Mouse (Mus musculus) cerebellum, adult 8-10 months (tissue): Measurements from ENCODE around the gene Macc1.
"Not testable (repeated sequence)": the region's sequence is repeated elsewhere in the genome, so short reads cannot be mapped to it uniquely, and the experiment has no call there.

ENCODE experiments used
- DNase-seq: peaks from one replicate; pipeline ENCODE4 v3.0.0; 2022

Macc1 gene

DNA sequence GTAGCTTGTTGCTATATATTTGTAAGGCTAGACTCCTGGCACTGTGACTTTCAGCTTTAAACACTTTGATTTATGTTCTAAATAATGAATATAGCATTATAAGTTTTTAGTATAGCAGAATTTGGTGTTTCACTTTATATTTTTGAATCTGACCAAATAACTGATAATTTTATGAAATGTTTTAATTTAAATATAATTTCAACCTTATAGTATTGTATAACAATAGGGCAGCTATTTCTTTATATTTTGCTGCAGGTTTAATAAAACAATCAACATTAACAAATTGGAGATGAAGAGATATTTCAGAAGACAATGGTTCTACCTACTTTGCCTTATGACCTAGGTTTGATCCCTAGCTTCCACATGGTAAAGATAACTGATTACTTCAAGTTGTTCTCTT is at the start of gene Macc1:
Macc1 (plus strand) TSS at position 301 of the 400 bp plus-strand sequence.
- DNase-seq: no peak

DNA sequence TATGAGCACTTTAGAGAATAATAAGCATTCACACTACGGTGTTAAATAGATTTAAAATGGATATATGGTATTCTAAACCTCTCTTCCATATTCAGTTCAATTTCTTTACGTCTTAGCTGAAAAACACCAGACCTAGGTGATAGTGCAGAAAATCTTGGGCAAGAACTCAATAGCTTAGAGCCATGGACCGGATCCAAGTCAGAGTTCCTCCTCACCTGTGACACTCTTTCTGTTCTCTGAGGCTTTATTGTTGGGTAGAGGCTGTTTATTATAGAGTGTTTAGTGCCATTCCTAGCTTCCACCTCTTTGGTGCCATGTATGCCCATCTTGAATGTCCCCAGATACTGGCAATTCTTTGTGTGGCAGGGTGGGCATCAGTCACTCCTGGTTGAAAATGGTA is 49.6 kb upstream of the Macc1 start:
- no peak for DNase-seq

DNA sequence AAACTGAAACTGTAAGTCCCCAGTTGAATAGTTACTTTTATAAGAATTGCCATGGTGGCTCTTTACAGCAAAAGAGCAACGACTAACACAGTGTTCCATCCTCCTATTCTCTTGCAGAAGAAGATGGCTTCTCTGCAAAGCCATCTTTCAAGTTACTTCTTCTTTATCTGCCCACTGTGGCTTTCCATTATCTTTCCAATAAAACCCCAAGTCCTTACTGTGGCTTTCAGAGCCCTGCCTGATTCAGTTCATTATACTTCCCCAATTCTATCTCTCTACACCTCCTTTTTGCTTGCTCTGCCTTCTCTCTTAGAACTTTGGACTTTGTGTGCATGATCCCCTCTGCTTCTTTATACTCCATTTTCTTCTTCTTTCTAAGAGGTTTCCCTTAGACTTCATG is 45.3 kb upstream of the Macc1 start:
- no peak for DNase-seq

DNA sequence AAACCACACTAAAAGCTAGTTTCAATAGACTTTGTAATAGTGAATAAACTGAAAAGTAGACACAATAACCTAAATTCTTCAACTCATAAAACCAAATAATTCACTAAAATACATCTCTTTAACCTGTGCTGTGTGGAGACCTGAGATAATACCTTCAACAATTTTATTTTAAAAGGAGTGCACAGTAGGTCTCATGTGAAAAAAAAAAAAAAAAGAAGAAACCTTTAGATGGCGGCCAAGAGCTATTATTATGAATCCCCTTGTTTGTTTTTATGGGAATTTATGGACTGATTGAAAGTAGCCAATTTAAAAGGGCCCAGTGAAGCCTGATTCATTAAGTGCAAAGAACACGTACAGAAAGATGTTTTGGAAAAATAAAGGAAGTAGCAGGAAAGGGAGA is 44.0 kb upstream of the Macc1 start:
- DNase-seq: no peak

DNA sequence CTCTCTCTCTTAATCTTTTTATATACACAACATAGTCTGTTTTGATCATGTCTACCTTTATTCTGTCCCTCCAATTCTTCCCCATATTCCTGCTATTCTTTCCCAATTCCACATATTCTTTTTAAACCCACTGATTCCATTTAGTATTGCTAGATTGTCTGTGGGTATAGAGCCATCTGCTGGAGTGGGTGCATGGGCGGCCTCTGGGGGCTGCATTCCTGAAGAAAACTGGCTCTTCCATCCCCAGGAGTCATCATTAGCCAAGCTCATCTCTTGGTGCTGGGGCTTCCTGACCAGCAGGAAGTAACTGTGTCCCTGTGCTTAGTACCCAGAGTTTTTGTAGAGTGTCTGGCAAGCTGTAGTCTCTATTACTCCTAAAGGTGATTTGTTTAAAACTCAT is 42.1 kb upstream of the Macc1 start:
- DNase-seq: no peak

DNA sequence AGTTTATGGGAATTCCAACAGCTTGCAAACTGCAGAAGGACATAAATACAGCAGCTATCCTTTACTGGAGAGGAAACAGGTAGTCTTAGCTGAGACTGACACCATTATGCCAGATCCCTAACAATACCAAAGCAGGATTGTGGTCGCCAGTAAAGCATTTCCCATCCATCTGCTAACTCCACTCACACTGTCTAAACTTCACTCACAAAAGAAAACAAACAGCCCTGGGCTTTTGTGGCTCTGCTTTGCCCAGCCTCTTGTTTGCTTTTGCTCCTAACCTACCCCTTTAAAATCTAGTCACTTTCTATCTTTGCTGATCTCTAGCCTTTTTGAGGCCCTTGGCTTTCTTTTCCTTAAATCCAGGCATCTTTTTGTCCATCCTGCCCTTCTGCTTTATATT is 40.5 kb upstream of the Macc1 start:
- no peak for DNase-seq

DNA sequence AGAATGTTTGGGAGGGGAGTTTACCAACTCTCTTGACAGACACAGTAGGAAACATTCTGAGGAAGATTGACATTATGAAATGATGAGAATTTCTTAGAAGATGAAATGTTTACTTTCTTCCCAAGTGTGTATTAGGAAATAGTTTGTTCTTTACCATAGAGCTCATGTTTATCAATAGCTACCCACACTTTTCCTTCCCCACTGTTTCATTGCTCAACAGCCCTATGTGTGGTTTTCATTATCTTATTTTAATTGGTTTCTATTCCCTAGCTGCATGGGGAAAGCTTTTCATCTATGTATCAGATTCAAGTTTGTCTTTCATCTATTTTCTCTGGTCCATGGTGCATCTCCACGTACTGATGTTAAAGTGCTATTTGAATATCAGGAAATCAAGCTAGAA is 37.8 kb upstream of the Macc1 start:
- no peak for DNase-seq

DNA sequence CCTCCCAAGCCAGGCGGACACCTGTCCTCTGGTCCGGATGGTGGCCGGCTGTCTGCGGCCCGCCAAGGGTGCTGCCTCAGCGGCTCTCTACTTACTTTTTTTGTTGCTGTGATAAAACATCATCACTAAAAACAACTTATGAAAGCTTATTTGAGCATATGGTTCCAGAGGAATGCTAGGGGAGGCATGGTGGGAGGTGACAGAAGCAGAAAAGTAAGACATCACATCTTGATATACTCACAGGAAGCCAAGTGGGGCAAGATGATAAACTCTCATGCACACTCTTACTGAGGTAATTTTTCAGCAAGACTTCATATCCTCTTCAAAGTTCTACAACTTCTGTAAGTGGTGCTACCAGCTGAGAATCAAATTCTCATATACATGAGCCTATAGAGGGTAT is 22.5 kb upstream of the Macc1 start:
- DNase-seq: no peak

DNA sequence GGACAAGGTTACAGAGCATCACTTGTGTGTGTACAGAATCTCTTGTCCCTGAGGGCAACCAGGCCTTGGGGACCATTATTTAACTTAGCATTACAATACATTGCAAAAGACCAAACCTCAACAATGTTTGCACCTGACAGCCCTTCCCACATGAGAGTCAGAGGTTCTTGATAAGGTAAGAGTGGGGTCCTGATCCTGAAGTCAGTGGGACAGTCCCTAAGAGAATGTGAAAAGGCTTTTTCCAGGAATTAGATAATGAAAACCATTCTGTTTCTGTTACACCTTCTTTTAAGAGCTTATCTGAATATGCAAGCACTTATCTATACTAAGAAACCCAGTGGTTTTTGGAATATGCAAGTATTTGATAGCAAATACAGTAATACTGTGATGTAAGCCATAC is 10.5 kb upstream of the Macc1 start:
- no peak for DNase-seq

DNA sequence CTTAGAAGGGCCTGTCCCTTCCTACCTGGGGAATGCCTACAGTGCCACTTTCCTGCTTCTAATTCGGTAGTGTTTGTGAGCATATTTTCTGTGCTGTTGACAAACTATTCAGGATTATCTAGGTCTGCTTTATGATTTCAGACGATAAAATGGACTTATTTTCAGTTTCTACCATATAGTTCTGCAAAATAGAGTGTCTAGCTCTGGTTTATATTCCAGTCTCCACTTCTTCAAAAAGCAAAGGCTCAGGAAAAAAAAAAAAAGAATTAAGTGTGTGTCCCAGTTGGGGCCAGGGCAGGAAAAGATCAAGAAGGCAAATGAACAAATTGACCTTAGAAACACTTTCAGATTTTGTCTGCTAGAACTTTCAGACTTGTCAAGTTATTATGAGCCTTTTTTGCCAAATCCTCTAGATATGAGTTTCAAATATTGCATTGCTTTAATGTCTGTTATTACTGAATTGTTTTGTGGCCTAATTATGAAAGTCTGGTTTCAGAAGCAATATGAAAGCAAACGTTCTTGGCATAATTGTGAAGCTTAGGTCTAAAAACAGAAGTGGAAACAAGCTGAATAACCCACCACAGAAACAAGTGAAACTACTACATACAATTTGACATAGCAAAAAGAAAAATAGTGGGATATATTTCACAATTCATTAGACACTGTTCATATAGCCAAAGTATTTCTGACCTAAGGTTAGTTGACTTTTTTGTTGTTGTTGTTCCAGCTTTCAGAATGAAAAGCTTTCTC is 881 bp upstream of the Macc1 start:
- DNase-seq: no peak

DNA sequence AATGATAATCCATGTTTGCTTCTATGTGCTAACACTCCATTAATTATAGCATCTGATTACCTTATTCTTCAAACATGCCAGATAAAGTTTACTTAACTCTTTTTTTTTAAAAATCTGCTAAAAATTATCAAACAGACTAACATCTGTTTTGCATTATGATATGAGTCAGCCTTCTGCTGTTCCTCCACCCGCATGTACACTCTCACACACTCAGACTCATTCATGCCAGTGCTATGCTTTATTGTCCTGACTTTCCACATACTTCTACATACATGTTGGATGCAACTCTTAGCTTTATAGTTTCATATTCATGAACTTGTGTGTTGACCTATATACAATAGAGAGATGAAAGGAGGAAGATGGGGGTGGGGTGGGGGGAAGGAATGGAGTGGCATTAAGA is 4.7 kb downstream of the Macc1 start:
- no peak for DNase-seq

DNA sequence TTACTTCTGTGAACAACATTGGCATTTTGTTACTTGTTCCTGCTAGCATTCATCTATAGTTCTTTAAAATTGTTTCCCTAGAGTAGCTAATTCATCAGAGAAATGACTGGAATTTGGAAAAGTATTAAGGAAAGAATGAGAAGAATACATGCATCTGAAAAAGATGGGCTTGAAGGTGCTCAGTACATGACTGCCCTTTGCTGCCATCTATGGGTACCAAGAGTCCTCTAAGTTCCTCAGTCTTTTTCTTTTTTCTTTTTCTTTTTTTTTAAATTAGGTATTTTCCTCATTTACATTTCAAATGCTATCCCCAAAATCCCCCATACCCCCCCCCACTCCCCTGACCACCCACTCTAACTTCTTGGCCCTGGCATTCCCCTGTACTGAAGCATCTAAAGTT is 11.3 kb downstream of the Macc1 start:
- no peak for DNase-seq

DNA sequence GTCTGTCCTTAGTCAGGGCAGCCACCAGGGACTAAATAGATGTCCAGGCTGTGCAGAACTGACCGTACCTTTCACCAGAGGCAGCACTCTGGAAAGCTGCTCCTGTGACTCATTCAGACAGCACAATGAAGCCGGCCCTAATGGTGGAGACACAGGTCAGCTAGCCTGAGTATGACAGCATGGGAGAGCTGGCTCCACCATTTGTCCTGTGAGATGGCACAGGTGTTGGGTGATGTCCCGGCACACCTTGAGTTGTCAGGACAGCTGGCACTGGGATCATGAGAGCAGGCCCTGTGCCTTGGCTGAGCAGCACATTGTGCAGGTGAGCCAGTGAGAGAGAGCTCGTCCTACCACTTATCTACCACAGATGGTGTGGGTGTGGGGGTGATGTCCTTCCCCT is 16.6 kb downstream of the Macc1 start:
- DNase-seq: no peak

DNA sequence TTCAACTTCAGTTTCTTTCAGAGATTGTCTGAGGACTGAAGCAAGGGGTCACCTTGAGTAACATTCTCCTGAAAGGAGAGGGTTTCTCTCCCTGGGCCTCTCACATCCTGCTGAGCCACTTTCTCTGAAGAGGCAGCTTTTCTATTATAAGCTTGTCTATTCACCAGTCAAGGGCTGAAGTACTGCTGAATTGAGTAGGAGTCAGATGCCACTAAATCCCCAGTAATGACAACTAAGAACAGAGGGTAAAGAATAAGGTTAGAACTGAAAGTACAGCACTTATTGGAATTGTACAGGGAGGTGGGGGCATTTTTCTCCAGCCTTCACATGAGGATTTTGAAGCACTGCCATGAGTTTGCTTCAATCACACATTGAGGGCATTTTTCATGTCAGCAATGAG is 19.3 kb downstream of the Macc1 start:
- DNase-seq: no peak

DNA sequence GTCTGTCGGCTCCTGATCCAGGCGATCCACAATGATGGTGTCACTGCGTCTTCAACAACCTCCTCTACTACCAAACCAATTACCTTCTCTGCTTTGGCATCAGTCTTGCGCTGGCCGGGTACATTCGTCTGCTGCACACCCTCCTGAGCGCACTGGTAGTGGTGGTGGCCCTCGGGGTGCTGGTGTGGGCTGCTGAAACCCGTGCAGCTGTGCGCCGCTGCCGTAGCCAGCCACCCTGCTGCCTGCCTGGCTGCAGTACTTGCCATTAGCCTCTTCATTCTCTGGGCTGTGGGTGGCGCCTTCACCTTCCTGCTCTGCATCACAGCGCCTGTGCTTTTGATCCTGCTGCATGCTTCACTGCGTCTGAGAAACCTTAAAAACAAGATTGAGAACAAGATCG is 38.5 kb downstream of the Macc1 start:
- not testable (repeated sequence) for DNase-seq

DNA sequence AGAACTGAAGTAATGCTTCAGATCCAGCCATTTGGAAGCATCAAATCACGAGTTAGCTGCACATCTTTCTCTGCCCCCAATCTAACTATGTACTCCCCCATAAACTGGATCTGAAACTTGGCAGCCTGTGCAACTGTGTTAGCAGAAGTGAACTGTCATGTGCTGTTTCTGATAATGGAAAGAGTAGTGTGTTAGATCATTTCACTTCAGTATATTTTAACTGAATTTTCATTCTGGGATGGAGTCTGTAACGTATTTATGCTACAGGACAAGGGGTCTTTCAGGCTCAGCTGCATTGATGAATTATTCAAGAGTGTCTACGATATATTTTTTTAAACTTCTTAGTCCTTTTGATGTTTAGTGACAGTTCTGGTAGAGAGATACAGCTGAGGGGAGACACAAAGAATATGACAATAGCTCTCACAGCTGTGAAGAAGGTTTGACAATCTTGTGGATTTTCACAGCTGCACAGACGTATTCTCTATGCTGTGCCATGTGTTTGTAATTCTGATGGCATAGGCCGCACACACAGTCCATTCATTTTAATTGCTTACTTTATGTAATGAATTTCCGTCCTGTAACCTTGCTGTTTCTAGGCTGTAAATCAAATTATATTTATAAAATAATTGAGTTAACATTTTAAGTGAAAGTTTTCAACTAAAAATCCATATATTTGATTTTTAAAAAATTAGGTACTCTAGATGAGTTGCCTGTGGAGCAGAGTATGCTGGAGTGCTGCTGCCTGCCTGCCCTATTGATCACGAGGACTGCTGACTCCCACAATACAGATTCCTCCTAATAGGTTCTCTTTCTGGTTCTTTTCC is 43.6 kb downstream of the Macc1 start:
- DNase-seq: no peak

DNA sequence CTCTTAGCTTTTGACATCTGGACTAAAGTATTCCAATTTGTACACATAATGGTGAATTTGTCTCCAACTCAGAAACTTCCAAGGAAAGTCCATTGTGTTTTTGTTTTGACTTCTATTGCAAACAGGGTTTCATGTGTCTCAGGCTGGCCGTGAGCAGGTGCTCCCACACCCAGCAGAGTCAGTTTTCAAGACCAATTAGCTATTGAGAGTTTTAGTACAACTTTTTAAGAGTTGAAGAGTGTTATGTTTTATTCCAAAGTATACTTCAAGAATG is 44.1 kb downstream of the Macc1 start:
- no peak for DNase-seq

DNA sequence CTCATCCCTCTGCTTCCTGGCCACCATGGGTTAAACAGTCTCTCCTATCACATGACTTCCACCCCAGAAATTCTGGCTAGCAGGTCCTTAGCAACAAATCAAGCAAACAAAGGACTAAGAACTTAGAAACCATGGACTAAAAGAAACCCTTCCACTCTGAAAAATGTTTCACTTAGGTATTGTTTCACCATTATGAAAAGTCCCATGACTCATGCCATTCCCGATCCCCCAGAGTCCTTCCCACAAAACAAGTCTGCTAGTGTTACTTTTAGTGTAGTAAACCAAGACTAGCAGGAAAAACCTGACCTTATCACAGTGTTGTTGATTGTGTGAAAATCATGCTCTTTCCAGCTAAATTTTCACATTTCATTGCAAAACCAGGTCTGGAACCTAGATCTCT is 51.0 kb downstream of the Macc1 start:
- no peak for DNase-seq

DNA sequence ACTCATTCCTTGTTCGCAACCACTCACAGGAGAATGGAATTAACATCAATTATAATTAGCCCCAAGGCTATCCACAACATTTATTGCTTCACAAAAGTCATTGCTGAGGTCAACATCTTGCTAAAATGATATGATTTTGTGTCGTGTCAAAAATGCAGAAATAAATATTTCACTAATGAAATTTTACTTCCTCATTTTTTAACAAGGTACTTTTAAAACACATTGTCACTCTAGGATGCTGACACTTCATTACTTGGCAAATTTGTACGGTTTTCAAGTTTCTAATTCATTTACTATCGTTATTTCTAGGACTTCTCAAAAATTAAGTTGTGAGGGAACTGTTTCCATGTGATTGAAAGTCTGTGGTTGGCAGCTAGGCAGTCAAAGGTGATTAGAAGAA is 55.8 kb downstream of the Macc1 start:
- DNase-seq: no peak

DNA sequence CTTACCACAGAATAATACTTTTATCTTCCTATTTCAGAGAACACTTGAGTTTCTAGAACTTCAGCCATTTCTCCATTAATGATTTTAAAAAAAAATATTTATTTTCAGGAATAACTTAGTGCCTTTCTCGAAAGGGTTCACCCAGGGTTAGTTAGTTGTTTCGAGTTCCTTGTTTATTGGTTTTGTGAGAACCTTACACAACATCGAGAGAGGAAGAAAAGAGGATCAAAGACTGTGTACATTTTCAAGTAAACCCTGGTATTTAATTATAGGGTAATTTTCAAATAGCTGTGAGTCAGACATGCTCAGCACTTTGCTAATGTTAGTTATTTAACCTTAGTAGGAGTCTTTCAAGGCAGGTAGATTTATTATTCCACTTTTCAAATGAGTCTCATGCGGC is 58.3 kb downstream of the Macc1 start:
- no peak for DNase-seq

DNA sequence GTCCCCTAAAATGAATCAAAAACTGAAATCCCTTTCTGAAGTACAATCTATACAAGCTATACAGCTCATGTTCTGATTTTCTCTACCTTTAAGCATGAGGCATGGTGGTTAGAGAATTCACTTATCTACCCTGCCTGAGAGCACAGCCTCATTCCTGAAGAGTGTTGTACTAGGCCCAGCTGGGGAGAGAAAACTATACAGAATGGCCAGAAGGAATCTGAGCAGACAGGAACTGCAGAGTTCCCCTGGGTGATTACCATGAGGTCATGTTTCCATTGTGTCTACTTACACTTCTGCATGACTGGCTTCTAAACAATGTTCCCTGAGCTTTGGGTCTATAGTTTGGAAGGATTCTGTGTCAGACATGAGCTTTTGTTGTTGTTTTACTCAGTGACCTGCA is 62.8 kb downstream of the Macc1 start:
- DNase-seq: no peak

DNA sequence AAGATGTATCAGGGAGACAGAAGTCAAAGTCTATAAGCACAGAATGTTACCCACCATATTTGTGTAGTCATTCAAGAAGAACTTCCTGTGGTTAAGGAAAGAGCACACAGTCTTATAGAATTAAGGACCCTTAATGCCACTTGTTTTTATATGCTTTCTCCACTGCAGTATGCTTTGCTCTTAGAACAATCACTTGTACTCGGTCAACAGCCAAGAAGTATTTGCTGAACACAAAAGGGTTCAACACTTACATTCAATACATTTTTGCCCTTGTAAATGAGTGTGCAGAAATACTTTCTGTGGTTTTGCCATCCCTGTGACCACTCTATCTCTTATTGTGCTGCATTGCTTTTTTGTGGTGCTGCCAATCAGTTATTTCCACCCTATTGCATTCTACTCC is 67.8 kb downstream of the Macc1 start:
- no peak for DNase-seq

DNA sequence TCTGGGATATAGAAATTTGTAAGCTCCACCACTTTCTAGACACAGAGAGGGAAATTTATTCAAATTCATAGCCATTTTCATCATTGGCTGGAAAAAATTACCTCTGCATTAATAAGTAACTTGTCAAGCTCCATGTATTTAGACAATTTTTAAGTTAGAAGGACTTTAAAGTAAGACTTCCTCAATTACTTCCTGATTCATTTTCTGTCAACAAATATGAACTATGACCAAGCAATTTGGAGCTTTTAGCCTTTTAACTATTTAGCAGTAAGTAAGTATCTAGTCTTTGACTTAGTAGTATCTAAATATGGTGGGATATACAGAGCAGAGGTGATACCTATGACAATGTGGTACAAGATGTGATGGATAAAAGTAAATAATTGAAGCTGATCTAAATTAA is 72.2 kb downstream of the Macc1 start:
- DNase-seq: no peak

DNA sequence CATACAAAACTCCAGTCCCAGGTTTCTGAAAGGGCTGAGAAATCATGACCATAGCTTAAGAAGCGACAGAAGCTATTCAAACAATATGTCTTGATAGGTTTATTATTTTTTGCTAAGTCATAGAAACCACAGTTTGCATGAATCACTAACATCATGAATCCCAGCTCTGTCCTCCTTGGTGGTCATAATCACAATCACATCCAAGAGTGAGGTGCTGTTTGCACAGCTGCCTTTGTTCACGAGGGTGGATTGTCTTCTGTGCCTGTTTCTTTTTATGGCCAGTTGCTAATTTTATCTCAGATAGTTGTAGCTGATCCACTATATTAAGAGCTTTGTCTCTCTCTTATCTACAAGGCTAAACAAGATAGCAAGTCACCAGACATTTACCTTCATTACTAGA is 72.6 kb downstream of the Macc1 start:
- no peak for DNase-seq

DNA sequence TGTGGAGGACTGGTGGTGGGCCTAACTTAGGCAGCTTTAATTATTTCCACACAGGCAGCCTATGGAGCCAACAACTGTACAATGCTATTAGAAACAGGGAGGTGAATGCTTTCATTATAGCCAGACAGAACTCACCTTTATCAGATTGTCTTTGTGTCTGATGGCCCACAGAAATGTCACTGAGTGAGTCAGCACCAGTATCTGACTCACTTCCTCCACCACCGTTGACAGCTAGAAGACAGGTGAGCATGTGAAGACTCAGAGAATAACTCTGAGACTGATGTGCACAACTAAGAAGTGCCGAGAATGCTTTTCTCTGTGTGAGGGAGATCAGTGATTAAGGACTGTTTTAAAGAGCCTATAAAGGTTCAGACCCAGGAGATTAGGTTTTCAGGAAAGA is 73.9 kb downstream of the Macc1 start:
- no peak for DNase-seq
